Mouse (Mus musculus) bone marrow, adult 2 months (tissue): ENCODE measurements around the gene Zdhhc19.

Experiments
- CTCF ChIP-seq: fragments of 200-500 bp; IDR thresholded peaks from 2 replicates; pipeline ENCODE4 v1.5.1; 2011; ENCODE audit warnings: low read length, control low read depth; ENCODE audit not compliant: control insufficient read depth, insufficient read depth
- POLR2A ChIP-seq: fragments of 200-500 bp; IDR thresholded peaks from 2 replicates; pipeline ENCODE4 v1.6.1; 2011; ENCODE audit warnings: low read depth, mild to moderate bottlenecking, control low read depth, low read length, borderline replicate concordance; ENCODE audit not compliant: control insufficient read depth

- no peak for TF ChIP-seq CTCF
- TF ChIP-seq POLR2A = no peak
Measured at GRCm38 (mm10) chr16:32486046-32486445, 10.0 kb upstream of the Zdhhc19 start.
